Mouse (Mus musculus): Measurements from ENCODE around the gene Slc13a5. TPM values are rescaled to one million over a fixed set of nuclear protein-coding genes. Genes with fewer than 3 reads are reported as not detected.

Gene Slc13a5
- polyA plus RNA-seq, 1 experiment from 2014 or later = 0.29 TPM

Other genes with a start within 250 kb of the Slc13a5 start
- 0.54 and 0.57 TPM in 2 replicates for gene Aipl1, start 229.7 kb downstream of the Slc13a5 start, polyA plus RNA-seq (2016; fragmentation: Nextera tagmentation; extraction: Ambion mirVana)
- gene Pimreg, start 225.2 kb downstream of the Slc13a5 start, polyA plus RNA-seq (2016; fragmentation: Nextera tagmentation; extraction: Ambion mirVana) = 158 and 166 TPM in 2 replicates
- 1.2 and 1.5 TPM in 2 replicates for gene Pitpnm3, start 131.4 kb downstream of the Slc13a5 start, polyA plus RNA-seq (2016; fragmentation: Nextera tagmentation; extraction: Ambion mirVana)
- gene Gm43951, start 60.4 kb downstream of the Slc13a5 start, polyA plus RNA-seq (2016; fragmentation: Nextera tagmentation; extraction: Ambion mirVana) = 0.85 and 0.97 TPM in 2 replicates
- gene 4933427D14Rik, start 59.8 kb downstream of the Slc13a5 start, polyA plus RNA-seq (2016; fragmentation: Nextera tagmentation; extraction: Ambion mirVana) = 29.2 and 30.1 TPM in 2 replicates
- gene Txndc17, start 59.7 kb downstream of the Slc13a5 start, polyA plus RNA-seq (2016; fragmentation: Nextera tagmentation; extraction: Ambion mirVana) = 154 and 162 TPM in 2 replicates
- 53.7 and 58.6 TPM in 2 replicates for gene Med31, start 51.6 kb downstream of the Slc13a5 start, polyA plus RNA-seq (2016; fragmentation: Nextera tagmentation; extraction: Ambion mirVana)
- gene Xaf1, start 34.4 kb upstream of the Slc13a5 start, polyA plus RNA-seq (2016; fragmentation: Nextera tagmentation; extraction: Ambion mirVana) = 1.6 and 2.0 TPM in 2 replicates
- gene Fbxo39, start 47.2 kb upstream of the Slc13a5 start, polyA plus RNA-seq (2016; fragmentation: Nextera tagmentation; extraction: Ambion mirVana) = not detected in 2 replicates
- gene Tekt1, start 95.2 kb upstream of the Slc13a5 start, polyA plus RNA-seq (2016; fragmentation: Nextera tagmentation; extraction: Ambion mirVana) = 3.8 and 4.6 TPM in 2 replicates
- 3.5 and 4.0 TPM in 2 replicates for gene Smtnl2, start 144.5 kb upstream of the Slc13a5 start, polyA plus RNA-seq (2016; fragmentation: Nextera tagmentation; extraction: Ambion mirVana)
- gene Ggt6, start 168.3 kb upstream of the Slc13a5 start, polyA plus RNA-seq (2016; fragmentation: Nextera tagmentation; extraction: Ambion mirVana) = not detected in 2 replicates
- 136 and 138 TPM in 2 replicates for gene Mybbp1a, start 174.1 kb upstream of the Slc13a5 start, polyA plus RNA-seq (2016; fragmentation: Nextera tagmentation; extraction: Ambion mirVana)
- gene Spns2, start 222.7 kb upstream of the Slc13a5 start, polyA plus RNA-seq (2016; fragmentation: Nextera tagmentation; extraction: Ambion mirVana) = 6.8 and 9.4 TPM in 2 replicates